Mouse (Mus musculus) ES-Bruce4 (cell line): Measurements from ENCODE around the gene Gm10447.

Source experiments
- CTCF ChIP-seq: IDR thresholded peaks from one replicate; pipeline ENCODE4 v1.8.1; 2011; ENCODE audit warnings: low read depth, low read length
- EP300 ChIP-seq: IDR thresholded peaks from 2 replicates; pipeline ENCODE4 v1.6.1; 2011; ENCODE audit warnings: low read depth, low read length; ENCODE audit not compliant: insufficient read depth
- POLR2A ChIP-seq: IDR thresholded peaks from one replicate; pipeline ENCODE4 v1.8.1; 2011; ENCODE audit warnings: low read length; ENCODE audit not compliant: insufficient read depth

DNA sequence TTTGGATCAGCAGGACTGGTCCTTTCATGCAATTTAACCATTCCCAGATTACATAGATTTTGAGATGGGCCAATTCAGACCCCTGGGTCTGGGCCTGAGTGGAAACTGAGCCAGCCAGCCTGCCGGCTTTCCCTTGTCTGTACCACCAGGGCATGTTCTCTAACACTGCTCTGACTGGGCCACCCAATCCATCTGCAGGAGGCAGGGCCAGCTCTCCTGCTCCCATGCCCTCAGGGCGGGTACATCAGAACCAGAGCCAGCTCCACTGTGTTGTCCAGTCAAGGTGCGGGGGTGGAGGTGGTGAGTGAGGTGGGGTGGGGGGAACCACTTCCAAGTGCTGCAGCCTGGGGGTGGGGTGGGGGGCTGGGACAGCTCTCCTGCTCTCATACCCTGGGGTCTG, 29.4 kb upstream of the Gm10447 start:
- TF ChIP-seq CTCF (no peak), POLR2A (no peak), EP300 (no peak)
